Mouse (Mus musculus) intestine, embryonic 14.5 days (tissue): ENCODE measurements around the gene Ints1. TPM values are rescaled to one million over a fixed set of nuclear protein-coding genes. Genes with fewer than 3 reads are reported as not detected.

Experiments used
- ATAC-seq: fragments of 200-750 bp; cut with Nextera tagmentation; replicated peaks from 2 replicates; pipeline ENCODE4 v1.8.0; 2017; ENCODE audit warnings: low read depth, moderate number of reproducible peaks, moderate TSS enrichment, moderate library complexity; ENCODE audit not compliant: low FRiP score, low TSS enrichment
- DNase-seq: peaks from one replicate; pipeline ENCODE4 v3.0.0-alpha.2; 2018; ENCODE audit warnings: low spot score
- H3K27ac ChIP-seq: fragments of 300-500 bp; sonication (generic); 2 replicates; pipeline ENCODE4 v1.5.1; 2014; ENCODE audit warnings: low read depth, mild to moderate bottlenecking, control low read depth
- H3K27me3 ChIP-seq: fragments of 300-500 bp; sonication (generic); replicated peaks from 2 replicates; pipeline ENCODE4 v1.6.1; 2014; ENCODE audit warnings: low read length, control low read depth; ENCODE audit not compliant: control insufficient read depth, insufficient read depth
- H3K36me3 ChIP-seq: fragments of 300-500 bp; sonication (generic); 2 replicates; pipeline ENCODE4 v1.6.1; 2014; ENCODE audit warnings: low read length, control low read depth; ENCODE audit not compliant: control insufficient read depth, insufficient read depth
- H3K4me1 ChIP-seq: fragments of 300-500 bp; sonication (generic); replicated peaks from 2 replicates; pipeline ENCODE4 v1.6.1; 2014; ENCODE audit warnings: low read length, control low read depth, mixed read lengths; ENCODE audit not compliant: control insufficient read depth, insufficient read depth
- H3K4me2 ChIP-seq: fragments of 300-500 bp; sonication (generic); 2 replicates; pipeline ENCODE4 v1.6.1; 2014; ENCODE audit warnings: low read length
- H3K4me3 ChIP-seq: fragments of 300-500 bp; sonication (generic); 2 replicates; pipeline ENCODE4 v1.5.1; 2014; ENCODE audit warnings: low read depth, low read length, control low read depth, mixed read lengths
- H3K9ac ChIP-seq: fragments of 300-500 bp; sonication (generic); 2 replicates; pipeline ENCODE4 v1.6.1; 2014; ENCODE audit warnings: mild to moderate bottlenecking, low read length
- H3K9me3 ChIP-seq: fragments of 300-500 bp; sonication (generic); 2 replicates; pipeline ENCODE4 v1.6.1; 2016; ENCODE audit warnings: low read length, control low read depth; ENCODE audit not compliant: control insufficient read depth
- WGBS: fragments of 180-500 bp; shearing (Covaris S2); extraction: QIAGEN DNeasy Blood & Tissue Kit; methylation state at CpG from one replicate; pipeline ENCODE4 v1.1.7; 2014; 5-methylcytosine and 5-hydroxymethylcytosine counted together
- polyA plus RNA-seq: library from polyadenylated mRNA; unstranded; fragments of >200 nt; fragmentation: Nextera tagmentation; extraction: Ambion mirVana; gene quantifications from 2 replicates; pipeline ENCODE4 v1.2.1, GENCODE M21; 2014

Gene Ints1
- 36.5 and 42.5 TPM in 2 replicates for polyA plus RNA-seq

DNA sequence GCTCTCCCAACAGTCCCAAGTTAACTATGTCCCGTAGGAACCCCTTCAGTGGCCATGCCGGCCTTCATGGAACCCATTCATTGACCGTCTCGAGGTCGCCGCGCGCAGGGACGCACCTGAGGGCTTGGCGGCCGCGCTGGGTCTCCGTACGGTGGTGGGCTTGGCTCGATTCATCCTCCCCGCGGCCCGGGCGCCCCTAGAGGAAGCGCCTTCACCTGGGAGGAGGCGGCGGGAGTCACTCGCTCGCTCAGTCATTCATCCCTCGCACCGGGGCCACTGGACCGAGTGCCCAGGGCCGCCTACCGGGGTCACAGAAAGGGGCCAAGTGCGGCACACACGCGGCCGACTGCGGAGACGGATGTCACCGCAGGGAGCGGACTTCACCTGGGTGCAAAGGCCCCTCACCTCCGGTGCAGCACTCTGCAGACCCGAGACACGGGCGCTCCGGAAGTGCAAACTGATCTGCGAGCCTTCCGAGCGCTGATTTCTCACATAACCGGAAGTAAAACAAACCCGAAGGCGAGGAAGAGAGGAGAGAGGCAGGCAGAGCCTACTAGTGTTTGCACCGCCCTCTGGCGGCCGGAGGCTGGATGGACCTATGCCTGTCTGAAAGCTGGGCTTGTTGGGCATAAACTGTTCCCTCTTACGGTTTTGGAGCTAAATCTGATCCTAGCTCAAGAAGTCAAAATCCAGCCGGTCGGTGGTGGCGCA is at the start of gene Ints1:
TSS of gene Ints1 (minus strand) at position 459 of the 711 bp plus-strand sequence.
- no peak within 1 kb of the TSS for H3K27ac ChIP-seq
- WGBS, result under 1% methylated on average over 55 of the region's 55 CpGs
- peak within 1 kb of the TSS; percentile 95 for H3K4me2 ChIP-seq
- peaks cover 34% of the 10 kb centered on the region for H3K36me3 ChIP-seq
- peak within 1 kb of the TSS; percentile 66 for H3K4me3 ChIP-seq
- H3K27me3 ChIP-seq, result no peaks in the 10 kb centered on the region
- DNase-seq (peak; percentile 98), ATAC-seq (peak; percentile 89)
- H3K4me1 ChIP-seq, result peaks cover 8% of the 10 kb centered on the region
- H3K9me3 ChIP-seq, result no peaks in the 10 kb centered on the region
- peak within 1 kb of the TSS; percentile 63 for H3K9ac ChIP-seq

DNA sequence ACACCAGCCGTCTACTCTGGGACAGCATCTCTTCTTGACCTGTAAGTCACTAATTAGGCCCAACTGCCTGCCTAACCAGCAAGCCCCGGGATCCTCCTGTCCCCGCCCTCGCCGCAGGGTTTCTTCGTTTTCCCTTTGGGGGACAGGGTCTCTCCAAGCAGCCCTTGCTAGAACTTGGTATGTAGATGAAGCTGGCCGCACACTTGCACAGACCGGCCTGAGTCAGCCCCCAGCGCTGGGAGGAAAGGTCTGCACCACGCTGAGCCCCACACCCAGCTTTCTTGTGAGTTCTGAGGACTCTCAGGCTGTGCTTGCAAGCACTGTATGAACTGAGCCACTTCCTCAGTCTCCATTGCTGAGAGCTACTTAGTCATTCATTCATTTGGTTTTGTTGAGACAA is 49.1 kb upstream of the Ints1 start:
- no peak for DNase-seq
- ATAC-seq, result no peak

DNA sequence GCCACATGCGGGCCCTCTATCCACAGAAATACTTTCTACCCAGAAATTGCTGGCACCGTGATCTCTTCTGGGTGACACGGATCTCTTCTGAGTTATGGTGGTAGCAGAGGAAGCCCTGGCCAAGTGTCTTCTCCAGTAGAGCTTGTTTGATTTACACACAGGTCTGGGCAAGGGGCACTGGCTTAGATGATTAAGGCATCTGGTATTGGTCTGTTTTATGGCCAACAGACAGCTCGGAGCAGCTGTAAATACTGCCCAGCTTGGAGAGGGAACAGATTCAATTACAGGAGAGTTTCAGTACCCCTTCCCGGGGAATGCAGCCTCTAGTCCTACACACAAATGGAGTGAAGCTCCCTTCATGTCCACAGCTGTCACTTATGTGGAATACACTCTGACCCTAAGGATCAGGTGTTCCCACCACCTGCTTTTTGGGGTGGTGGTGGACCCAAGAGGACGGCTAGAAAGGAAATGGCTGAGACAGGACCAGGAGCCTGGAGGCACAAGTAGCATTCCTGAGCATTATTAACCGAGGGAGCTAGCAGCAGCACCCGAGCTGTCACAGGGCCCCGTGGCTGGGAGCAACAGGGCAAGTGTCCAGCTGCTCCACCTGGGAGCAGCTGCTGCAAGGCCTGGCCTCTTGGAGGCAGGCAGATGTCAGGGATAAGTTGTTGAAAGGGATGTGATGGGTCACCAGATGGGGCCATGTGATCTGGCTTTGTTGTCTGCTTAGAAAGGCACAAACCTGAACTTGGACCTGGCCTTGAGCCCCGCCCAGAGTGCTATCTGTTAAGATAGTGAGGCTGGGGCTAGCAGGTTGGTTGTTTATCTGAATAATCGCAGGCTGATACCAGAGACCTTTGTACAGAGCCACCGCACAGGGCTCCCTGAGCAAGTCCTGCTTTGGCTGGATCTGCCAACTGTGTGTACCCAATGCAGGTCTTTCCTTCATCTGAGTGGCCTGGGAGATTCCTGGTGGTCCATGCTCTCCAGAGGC is 46.3 kb upstream of the Ints1 start:
- Histone ChIP-seq H3K4me2 (no peak overlapping the region), H3K4me3 (no peak overlapping the region)

More for the DNA sequence above, 49.1 kb upstream of the Ints1 start:
- Histone ChIP-seq H3K36me3 (peaks cover 27% of the 10 kb centered on the region), H3K27me3 (no peaks in the 10 kb centered on the region), H3K4me3 (no peak overlapping the region), H3K4me1 (peaks cover 26% of the 10 kb centered on the region), H3K9ac (no peak overlapping the region), H3K27ac (no peak overlapping the region), H3K4me2 (no peak overlapping the region), H3K9me3 (no peaks in the 10 kb centered on the region)
- 93% methylated on average over 10 of the region's 10 CpGs for whole genome bisulfite sequencing

DNA sequence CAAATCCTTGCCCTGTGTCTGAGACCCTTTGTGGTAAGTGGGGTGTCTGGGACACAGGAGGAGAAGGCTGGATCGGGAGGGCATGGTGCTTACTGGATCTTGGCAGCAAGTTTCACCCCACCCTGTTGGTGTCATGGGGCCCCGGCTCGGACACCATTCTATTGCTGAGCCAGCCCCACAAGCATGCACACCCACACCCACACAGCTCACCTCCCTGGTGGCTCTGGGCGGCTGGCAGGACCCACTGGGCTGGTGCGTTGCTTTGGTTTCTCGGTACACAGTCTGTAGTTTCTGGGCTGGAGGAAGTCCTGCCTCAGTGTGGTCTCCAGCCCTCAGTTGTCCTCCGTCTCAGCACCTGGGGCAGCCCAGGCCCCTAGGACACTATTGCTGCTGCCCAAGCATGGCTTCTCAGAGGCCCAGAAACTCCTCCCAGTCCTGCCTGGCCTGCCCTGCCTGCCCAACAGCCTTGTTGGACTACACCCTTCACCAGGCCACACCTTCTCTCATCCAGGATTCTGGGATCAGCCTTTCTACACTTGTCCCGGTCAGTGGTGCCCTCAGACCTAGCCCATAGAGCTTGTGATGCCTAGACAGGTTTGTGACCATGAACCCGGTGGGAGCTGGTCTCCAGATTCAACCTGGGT is 44.2 kb upstream of the Ints1 start, which contains the start of gene Tmem184a:
TSS of gene Tmem184a (minus strand) at position 380 of the 644 bp plus-strand sequence.
- no peaks in the 10 kb centered on the region for H3K9me3 ChIP-seq
- no peak within 1 kb of the TSS for H3K9ac ChIP-seq
- 84% methylated on average over 9 of the region's 9 CpGs for WGBS
- no peak for DNase-seq
- no peak for ATAC-seq
- no peak within 1 kb of the TSS for H3K4me3 ChIP-seq
- H3K27ac ChIP-seq, result no peak within 1 kb of the TSS
- peaks cover 27% of the 10 kb centered on the region for H3K36me3 ChIP-seq
- peaks cover 15% of the 10 kb centered on the region for H3K4me1 ChIP-seq
- no peak within 1 kb of the TSS for H3K4me2 ChIP-seq
- peaks cover 4% of the 10 kb centered on the region; the same call in 1 of the 2 replicates for H3K27me3 ChIP-seq

More for the DNA sequence above, 46.3 kb upstream of the Ints1 start:
- H3K27ac ChIP-seq, result peak overlapping the region; percentile 43; the same call in 1 of the 2 replicates
- no peak for ATAC-seq
- no peaks in the 10 kb centered on the region for H3K9me3 ChIP-seq
- peaks cover 27% of the 10 kb centered on the region for H3K36me3 ChIP-seq
- no peak overlapping the region for H3K9ac ChIP-seq
- no peaks in the 10 kb centered on the region for H3K27me3 ChIP-seq
- peaks cover 26% of the 10 kb centered on the region for H3K4me1 ChIP-seq
- DNase-seq, result no peak
- 45% methylated on average over 12 of the region's 12 CpGs for WGBS

DNA sequence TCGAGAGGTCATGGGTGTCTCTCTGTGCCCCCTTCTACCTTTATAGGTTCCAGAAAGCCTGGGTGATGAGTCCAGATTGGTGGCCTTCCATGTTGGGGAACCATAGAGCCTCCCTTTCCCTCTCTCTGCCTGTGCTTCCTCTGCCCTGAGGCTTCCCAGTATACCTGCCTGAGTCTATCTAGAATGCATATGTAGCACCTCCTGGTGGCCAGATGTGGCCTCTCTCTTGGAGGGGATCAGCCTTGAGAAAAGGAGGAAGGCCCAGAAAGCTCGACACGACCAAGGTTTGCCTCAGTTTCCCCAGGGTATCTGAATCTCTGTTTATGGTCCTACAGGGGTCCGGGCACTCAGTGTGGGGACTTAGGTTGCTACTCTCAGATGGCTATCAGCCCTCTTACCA is 43.3 kb upstream of the Ints1 start:
- ATAC-seq, result no peak
- Histone ChIP-seq H3K4me3 (no peak overlapping the region), H3K36me3 (peaks cover 21% of the 10 kb centered on the region), H3K4me2 (no peak overlapping the region), H3K27ac (no peak overlapping the region), H3K27me3 (peaks cover 12% of the 10 kb centered on the region), H3K9me3 (no peaks in the 10 kb centered on the region), H3K9ac (no peak overlapping the region), H3K4me1 (peaks cover 15% of the 10 kb centered on the region)
- whole genome bisulfite sequencing, result 50% methylated on average over 4 of the region's 4 CpGs
- DNase-seq, result no peak

DNA sequence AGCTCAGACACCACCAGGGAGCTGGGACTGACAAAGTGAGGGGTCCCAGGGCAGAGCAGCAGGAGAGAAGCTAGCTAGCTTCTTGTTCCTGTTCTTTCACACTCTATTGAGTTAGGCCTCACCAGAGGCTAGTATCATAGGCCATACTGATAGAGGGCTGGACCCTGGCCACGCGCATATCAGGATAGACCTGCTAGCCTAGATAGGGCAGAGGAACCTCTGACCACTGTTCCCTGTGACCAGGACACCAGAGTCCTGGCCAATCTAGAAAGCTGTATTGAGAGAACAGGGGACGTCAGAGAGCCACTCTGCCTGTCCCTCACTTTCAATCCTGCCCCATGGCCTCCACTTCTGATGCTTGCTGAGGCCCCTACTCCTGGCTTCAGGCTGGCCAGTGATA is 42.6 kb upstream of the Ints1 start:
- no peak overlapping the region for H3K4me2 ChIP-seq
- peaks cover 14% of the 10 kb centered on the region for H3K36me3 ChIP-seq
- no peak for DNase-seq
- peaks cover 19% of the 10 kb centered on the region for H3K27me3 ChIP-seq
- H3K9me3 ChIP-seq, result no peaks in the 10 kb centered on the region
- no peak overlapping the region for H3K9ac ChIP-seq
- no peak overlapping the region for H3K27ac ChIP-seq
- no peak for ATAC-seq
- peaks cover 18% of the 10 kb centered on the region for H3K4me1 ChIP-seq
- WGBS, result 94% methylated on average over 3 of the region's 3 CpGs
- no peak overlapping the region for H3K4me3 ChIP-seq

DNA sequence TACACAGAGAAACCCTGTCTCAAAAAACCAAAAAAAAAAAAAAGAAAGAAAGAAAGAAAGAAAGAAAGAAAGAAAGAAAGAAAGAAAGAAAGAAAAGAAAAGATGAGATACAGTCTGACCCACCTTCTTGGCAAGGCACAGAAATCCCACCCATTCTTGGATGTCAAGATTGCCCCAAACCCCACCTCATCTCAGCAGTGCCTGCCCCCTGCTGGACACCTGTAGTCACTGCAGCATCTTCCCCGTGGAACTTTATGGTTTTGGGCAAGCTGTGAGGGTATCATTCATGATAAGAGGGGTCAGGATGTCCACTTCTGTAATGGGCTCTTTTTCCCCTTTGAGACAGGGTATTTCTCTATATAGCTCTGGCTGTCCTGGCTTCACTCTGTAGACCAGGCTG is 41.8 kb upstream of the Ints1 start:
- WGBS, result 8% methylated on average over 1 of the region's 1 CpGs
- Histone ChIP-seq H3K27ac (no peak overlapping the region), H3K4me2 (no peak overlapping the region)

DNA sequence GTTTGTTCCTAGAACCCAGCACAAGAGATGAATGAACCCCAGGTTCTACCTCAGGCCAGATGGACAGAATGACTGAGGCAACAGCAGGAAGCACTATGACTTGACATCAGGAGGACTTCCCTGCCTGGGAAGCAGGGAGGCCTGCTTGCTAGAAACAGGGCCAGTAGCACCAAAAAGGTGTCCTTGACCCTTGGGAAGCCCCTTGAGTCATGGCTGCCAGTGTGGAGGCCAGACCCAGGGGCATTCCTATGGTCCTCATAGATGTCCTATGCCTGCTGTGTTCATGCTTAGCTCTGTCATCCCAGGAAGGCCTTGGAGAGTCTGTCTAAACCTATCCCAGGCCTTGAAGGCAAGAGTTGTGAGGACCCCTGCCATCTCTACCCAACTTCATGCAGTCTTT is 41.0 kb upstream of the Ints1 start:
- DNase-seq, result no peak
- no peak for ATAC-seq
- H3K27ac ChIP-seq, result no peak overlapping the region
- no peaks in the 10 kb centered on the region for H3K36me3 ChIP-seq
- no peaks in the 10 kb centered on the region for H3K9me3 ChIP-seq
- H3K4me3 ChIP-seq, result no peak overlapping the region
- no peak overlapping the region for H3K9ac ChIP-seq
- no peak overlapping the region for H3K4me2 ChIP-seq
- peaks cover 26% of the 10 kb centered on the region for H3K27me3 ChIP-seq
- peaks cover 8% of the 10 kb centered on the region; the same call in 1 of the 2 replicates for H3K4me1 ChIP-seq

More for the DNA sequence above, 41.8 kb upstream of the Ints1 start:
- no peaks in the 10 kb centered on the region for H3K9me3 ChIP-seq
- H3K4me1 ChIP-seq, result peaks cover 17% of the 10 kb centered on the region
- peaks cover 21% of the 10 kb centered on the region for H3K27me3 ChIP-seq
- ATAC-seq (no peak), DNase-seq (no peak)
- H3K36me3 ChIP-seq, result peaks cover 6% of the 10 kb centered on the region
- no peak overlapping the region for H3K9ac ChIP-seq
- H3K4me3 ChIP-seq, result no peak overlapping the region
